Mouse (Mus musculus) neutrophil, adult 5-6 weeks (primary cell): ENCODE measurements around the gene Olfr1564. TPM values are rescaled to one million over a fixed set of nuclear protein-coding genes. Genes with fewer than 3 reads are reported as not detected.
"Not testable (repeated sequence)": the region's sequence is repeated elsewhere in the genome, so short reads cannot be mapped to it uniquely, and the experiment has no call there.

Experiments
- ATAC-seq: fragments of 151-379, 151-347 bp; 2 replicates; pipeline ENCODE4 v1.8.0; 2017; ENCODE audit warnings: mild to moderate bottlenecking, moderate TSS enrichment; ENCODE audit not compliant: insufficient number of reproducible peaks, poor library complexity, low FRiP score, severe bottlenecking; ENCODE audit errors: extremely low read depth
- total RNA-seq: library from RNA; stranded (forward); fragments of 200-1000 nt; gene quantifications from 2 replicates; pipeline ENCODE4 v1.2.3, GENCODE M21; 2017

The Olfr1564 gene
- not detected in 2 replicates for total RNA-seq

DNA sequence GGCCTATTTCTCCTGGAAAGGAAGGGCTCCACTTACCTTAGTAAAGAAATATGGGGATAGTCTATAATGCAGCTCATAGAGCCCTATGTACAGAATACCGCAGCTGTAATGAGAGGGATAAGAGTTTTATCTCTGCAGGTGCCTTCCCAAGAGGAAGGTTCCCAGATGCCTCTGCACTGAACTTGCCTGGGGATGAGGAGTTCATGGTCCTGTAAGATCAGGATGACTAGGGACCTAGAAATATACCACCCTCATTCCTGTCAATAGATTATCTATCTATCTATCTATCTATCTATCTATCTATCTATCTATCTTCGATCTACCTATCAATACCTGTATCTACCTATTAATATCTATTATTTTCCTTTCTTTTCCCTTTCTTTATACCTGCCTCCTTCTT, at the start of gene Olfr1564:
TSS of gene Olfr1564 (minus strand) at position 101 of the 400 bp plus-strand sequence.
- no peak for ATAC-seq

DNA sequence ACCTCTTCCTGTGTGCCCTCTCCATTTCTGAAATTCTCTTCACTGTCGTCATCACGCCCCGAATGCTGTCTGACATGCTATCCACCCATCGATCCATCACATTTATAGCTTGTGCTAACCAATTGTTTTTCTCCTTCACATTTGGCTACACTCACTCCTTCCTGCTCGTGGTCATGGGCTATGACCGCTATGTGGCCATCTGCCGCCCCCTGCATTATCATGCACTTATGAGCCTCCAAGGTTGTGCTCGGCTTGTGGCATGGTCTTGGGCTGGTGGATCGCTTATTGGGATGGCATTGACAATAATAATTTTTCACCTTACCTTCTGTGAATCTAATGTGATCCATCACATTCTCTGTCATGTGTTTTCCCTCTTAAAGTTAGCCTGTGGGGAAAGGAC, 47.4 kb upstream of the Olfr1564 start:
- no peak for ATAC-seq

DNA sequence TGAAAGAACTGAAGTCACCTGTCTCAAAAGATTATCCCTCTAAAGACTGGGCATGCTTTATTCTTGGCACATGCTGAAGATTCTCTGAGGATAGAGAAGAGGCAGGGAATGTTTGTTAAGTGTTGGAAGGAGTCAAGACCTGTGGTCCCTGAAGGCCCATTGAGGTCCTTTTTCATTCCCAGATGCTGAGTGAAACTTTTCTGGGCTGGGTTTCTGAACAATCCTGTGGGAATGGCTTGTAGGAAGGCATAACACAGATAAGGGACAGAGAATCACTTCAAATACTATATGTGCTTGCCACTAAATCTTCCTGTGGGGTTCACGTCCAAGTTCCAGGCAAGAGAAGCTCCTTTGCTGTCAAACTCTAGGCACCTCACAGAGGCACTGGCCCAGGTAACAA, 42.9 kb upstream of the Olfr1564 start, which contains the start of gene Olfr63:
TSS of gene Olfr63 (plus strand) at position 301 of the 400 bp plus-strand sequence.
- ATAC-seq, result no peak

DNA sequence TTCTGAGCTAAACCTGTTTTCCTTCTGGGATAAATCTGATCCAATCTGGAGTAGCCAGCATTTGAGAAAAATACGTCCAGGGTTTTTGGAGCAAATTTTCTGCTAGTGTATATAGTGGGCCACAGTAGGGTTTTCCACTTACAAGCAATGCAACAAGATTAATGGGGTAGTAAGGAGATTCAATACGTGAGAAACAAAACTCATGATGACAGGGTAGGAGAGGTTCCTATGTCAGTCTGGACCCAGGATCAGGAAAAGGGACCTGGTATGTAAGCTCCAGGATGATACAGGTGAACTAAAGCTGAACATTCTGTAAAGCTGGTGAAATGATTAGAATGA, 33.8 kb upstream of the Olfr1564 start:
- ATAC-seq, result not testable (repeated sequence)

DNA sequence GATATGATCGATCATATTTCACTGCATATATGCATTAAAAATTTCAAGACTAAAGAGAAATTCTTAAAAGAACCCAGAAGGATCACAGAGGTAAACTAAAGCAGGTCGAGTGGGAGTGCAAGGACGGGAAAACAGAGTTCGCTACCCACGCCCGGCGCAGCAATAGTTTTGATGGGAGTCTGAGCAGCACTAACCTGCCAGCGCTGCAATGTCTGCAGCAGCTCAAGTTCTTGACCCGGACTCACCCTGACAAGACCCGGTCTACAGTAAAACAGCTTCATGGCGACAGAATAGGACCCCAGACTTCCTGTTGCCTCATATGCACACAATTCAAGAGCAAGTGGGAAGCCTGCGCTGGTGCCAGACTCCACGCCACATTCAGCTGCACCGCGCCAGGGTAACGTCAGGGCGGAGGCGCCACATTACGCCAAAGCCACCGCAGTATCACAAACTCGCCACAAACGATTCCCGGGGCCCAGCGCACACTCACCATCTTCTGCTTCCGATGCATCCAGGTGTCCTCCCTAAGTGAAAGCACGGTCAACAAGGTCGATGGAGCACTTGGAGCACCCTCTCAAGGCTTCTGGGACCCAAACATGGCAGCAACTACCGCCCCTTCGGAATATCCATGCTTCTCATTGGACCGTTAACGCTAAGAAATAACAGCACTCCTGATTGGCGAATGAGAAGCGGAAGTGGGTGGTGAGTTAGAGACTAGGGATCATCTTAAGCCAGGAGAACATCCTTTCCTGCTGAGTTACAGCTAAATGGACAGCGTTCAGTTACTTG, 33.2 kb upstream of the Olfr1564 start, which contains the start of gene Zfp955a:
TSS of gene Zfp955a (minus strand) at position 616 of the 789 bp plus-strand sequence.
- peak; percentile 90 for ATAC-seq

DNA sequence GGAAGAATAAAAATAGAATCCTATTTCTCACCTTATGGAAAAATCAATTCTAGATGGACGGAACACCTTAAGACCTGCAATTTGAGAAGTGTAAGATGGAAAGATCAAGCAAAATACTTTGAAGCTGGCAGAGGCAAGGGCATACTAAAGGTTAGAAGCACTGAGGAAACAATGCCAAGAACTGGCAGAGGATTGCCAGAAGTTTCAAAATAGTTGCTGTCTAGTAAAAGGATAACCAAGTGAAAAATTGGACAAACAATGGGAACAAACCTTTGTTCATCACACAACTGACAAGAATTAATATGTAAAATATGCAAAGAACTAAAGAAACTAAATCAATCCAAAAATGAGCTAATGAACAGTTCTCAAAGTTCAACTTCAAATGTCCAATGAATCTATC, 15.2 kb upstream of the Olfr1564 start:
- ATAC-seq, result not testable (repeated sequence)

DNA sequence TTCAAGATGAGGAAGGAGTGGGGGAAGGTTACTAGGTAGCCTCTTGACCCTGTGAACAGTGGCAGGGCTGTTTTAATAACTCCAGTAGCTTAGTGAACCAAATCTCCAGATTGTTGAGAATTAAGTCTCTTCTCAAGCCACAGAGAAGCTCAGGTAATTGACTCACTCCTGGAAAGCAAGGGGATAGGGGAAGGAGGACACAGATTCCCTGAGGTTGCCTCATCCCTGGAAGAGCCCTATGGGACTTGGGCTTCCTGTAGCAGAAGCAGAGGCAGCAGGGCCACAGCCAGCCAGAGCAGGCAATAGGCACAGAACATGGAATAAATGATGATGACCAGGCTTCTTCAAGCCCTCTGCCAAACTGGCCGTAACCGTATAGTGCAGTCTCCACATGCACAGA, 30.5 kb downstream of the Olfr1564 start, which contains the start of gene Olfr239:
TSS of gene Olfr239 (plus strand) at position 301 of the 400 bp plus-strand sequence.
- not testable (repeated sequence) for ATAC-seq

DNA sequence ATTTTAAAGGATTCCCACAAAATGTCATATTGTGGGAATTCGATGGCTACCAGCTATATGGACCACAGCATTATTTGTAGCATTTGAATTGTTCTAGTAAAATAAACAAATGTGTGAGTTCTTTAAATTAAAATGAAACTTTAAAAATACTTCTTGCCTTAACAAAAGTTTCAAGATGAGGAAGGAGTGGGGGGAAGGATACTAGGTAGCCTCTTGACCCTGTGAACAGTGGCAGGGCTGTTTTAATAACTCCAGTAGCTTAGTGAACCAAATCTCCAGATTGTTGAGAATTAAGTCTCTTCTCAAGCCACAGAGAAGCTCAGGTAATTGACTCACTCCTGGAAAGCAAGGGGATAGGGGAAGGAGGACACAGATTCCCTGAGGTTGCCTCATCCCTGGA, 53.3 kb downstream of the Olfr1564 start, which contains the start of gene Olfr55:
TSS of gene Olfr55 (plus strand) at position 301 of the 400 bp plus-strand sequence.
- not testable (repeated sequence) for ATAC-seq

Other genes starting within 250 kb of the Olfr1564 start
- 20.5 and 28.3 TPM in 2 replicates for gene Zfp952, start 228.6 kb downstream of the Olfr1564 start, total RNA-seq
- gene Zfp763, start 188.3 kb downstream of the Olfr1564 start, total RNA-seq, result 4.2 and 5.3 TPM in 2 replicates
- not detected in 2 replicates for gene 4921501E09Rik, start 153.6 kb downstream of the Olfr1564 start, total RNA-seq
- 3.2 and 4.2 TPM in 2 replicates for gene Zfp563, start 132.4 kb downstream of the Olfr1564 start, total RNA-seq
- not detected in 2 replicates for gene Morc2b, start 82.0 kb downstream of the Olfr1564 start, total RNA-seq
- gene Olfr55, start 53.2 kb downstream of the Olfr1564 start, total RNA-seq, result not detected in 2 replicates
- gene Olfr239, start 30.4 kb downstream of the Olfr1564 start, total RNA-seq, result not detected in 2 replicates
- gene Zfp955a, start 33.5 kb upstream of the Olfr1564 start, total RNA-seq, result 7.2 and 9.3 TPM in 2 replicates
- gene Olfr63, start 43.0 kb upstream of the Olfr1564 start, total RNA-seq, result not detected in 2 replicates
- gene Zfp955b, start 67.9 kb upstream of the Olfr1564 start, total RNA-seq, result 5.1 and 7.6 TPM in 2 replicates
- 6.8 and 7.4 TPM in 2 replicates for gene Zfp81, start 137.2 kb upstream of the Olfr1564 start, total RNA-seq
- gene Zfp101, start 173.0 kb upstream of the Olfr1564 start, total RNA-seq, result 17.2 and 18.7 TPM in 2 replicates
- gene Actl9, start 211.2 kb upstream of the Olfr1564 start, total RNA-seq, result not detected in 2 replicates